ENCODE assay signal across 26 mouse cellular contexts in genomic region chr2:105240631-105241030, GRCm38 (mm10). TPM values are rescaled to one million over a fixed set of nuclear protein-coding genes. Genes with fewer than 3 reads are reported as not detected.
DNase-seq lines count a peak whose midpoint lies in the region; ATAC-seq and TF ChIP-seq lines count a peak whose summit lies in the region.
"Had no signal": no experiment of that assay in that cellular context is flagged by ENCODE, and none has a peak within 500 bp of the region (broad histone marks: within the 10 kb centered on the region; RNA-seq: fewer than 3 reads in every experiment).

No protein-coding gene starts in this region.

- TF ChIP-seq POLR2A in kidney, adult 2 months (IDR thresholded peaks at IDR 0.05; ENCODE audit: low read depth, low read length) = no peak

- no peak overlapping the region for H3K4me3 ChIP-seq in kidney, adult 2 months (ENCODE audit: insufficient read depth, low read depth, low read length)
- H3K4me3 ChIP-seq in kidney, embryonic 16.5 days (ENCODE audit: low read length) = no peak overlapping the region
- H3K4me3 ChIP-seq in midbrain, embryonic 11.5 days (ENCODE audit: low read depth, low read length) = no peak overlapping the region
- no peak overlapping the region for H3K4me3 ChIP-seq in midbrain, embryonic 15.5 days
- H3K4me3 ChIP-seq: embryonic facial prominence, embryonic 13.5 days; embryonic facial prominence, embryonic 15.5 days; erythroblast, embryonic 14.5 days; forebrain, embryonic 10.5 days; forebrain, embryonic 12.5 days had no signal

- peak; percentile 78 for DNase-seq in kidney, adult 2 months
- no peak for DNase-seq in kidney, postnatal 25 days
- peak; percentile 67 for DNase-seq in kidney, adult 9 months
- no peak for DNase-seq in kidney, postnatal 4 days
- no peak for DNase-seq in kidney, postnatal 10 days
- peak; percentile 28 for DNase-seq in midbrain, embryonic 11.5 days (ENCODE audit: low spot score, missing footprints)
- DNase-seq: adrenal gland, adult 2 months; adrenal gland, postnatal 10 days; adrenal gland, postnatal 25 days; B cell, adult 2 months; cerebellum, adult 11 months; cerebellum, adult 18-20 months; cerebellum, adult 8-10 months; cerebellum, adult 9-11 months; cerebellum, postnatal 14 days; cerebellum, postnatal 36 days; embryo, embryonic 11 days had no signal

- H3K9me3 ChIP-seq in kidney, embryonic 16.5 days (ENCODE audit: low read length) = no peaks in the 10 kb centered on the region
- H3K9me3 ChIP-seq in midbrain, embryonic 11.5 days (ENCODE audit: control insufficient read depth, low read length) = no peaks in the 10 kb centered on the region
- no peaks in the 10 kb centered on the region for H3K9me3 ChIP-seq in midbrain, embryonic 15.5 days
- H3K9me3 ChIP-seq: embryonic facial prominence, embryonic 13.5 days; embryonic facial prominence, embryonic 15.5 days; forebrain, embryonic 10.5 days; forebrain, embryonic 12.5 days had no signal

- H3K4me1 ChIP-seq in kidney, adult 2 months (ENCODE audit: control insufficient read depth, insufficient read depth, low read length) = peaks cover 34% of the 10 kb centered on the region
- H3K4me1 ChIP-seq in kidney, embryonic 16.5 days (ENCODE audit: insufficient read depth, low read length) = peaks cover 49% of the 10 kb centered on the region
- H3K4me1 ChIP-seq in midbrain, embryonic 11.5 days (ENCODE audit: control insufficient read depth, insufficient read depth, low read length) = no peaks in the 10 kb centered on the region
- H3K4me1 ChIP-seq in midbrain, embryonic 15.5 days = no peaks in the 10 kb centered on the region
- H3K4me1 ChIP-seq: embryonic facial prominence, embryonic 13.5 days; embryonic facial prominence, embryonic 15.5 days had no signal

- H3K27me3 ChIP-seq in kidney, adult 2 months (replicated peaks; ENCODE audit: control insufficient read depth, insufficient read depth, low read length) = no peaks in the 10 kb centered on the region
- no peaks in the 10 kb centered on the region for H3K27me3 ChIP-seq in kidney, embryonic 16.5 days (ENCODE audit: insufficient read depth, low read length)
- H3K27me3 ChIP-seq in midbrain, embryonic 11.5 days (ENCODE audit: control insufficient read depth, insufficient read depth, low read length) = no peaks in the 10 kb centered on the region
- H3K27me3 ChIP-seq in midbrain, embryonic 15.5 days (replicated peaks) = no peaks in the 10 kb centered on the region
- H3K27me3 ChIP-seq: forebrain, embryonic 12.5 days had no signal

- no peak for ATAC-seq in kidney, embryonic 16.5 days (ENCODE audit: low FRiP score, low TSS enrichment)
- no peak for ATAC-seq in midbrain, embryonic 11.5 days (ENCODE audit: low FRiP score)
- no peak for ATAC-seq in midbrain, embryonic 15.5 days (replicated peaks)
- ATAC-seq: CD4-positive, CD25-positive, alpha-beta regulatory T cell, adult 4 months; forebrain, embryonic 14.5 days had no signal

- no peaks in the 10 kb centered on the region for H3K36me3 ChIP-seq in kidney, adult 2 months (ENCODE audit: control insufficient read depth, insufficient read depth, low read length)
- no peaks in the 10 kb centered on the region for H3K36me3 ChIP-seq in kidney, embryonic 16.5 days (ENCODE audit: insufficient read depth, low read length)
- H3K36me3 ChIP-seq in midbrain, embryonic 11.5 days (ENCODE audit: control insufficient read depth, insufficient read depth, low read length) = no peaks in the 10 kb centered on the region
- no peaks in the 10 kb centered on the region for H3K36me3 ChIP-seq in midbrain, embryonic 15.5 days (replicated peaks)
- H3K36me3 ChIP-seq: embryonic facial prominence, embryonic 13.5 days; embryonic facial prominence, embryonic 15.5 days; forebrain, embryonic 10.5 days; forebrain, embryonic 12.5 days had no signal

- 22% methylated on average over 1 of the region's 1 CpGs for WGBS in kidney, adult 2 months
- 23% methylated on average over 1 of the region's 1 CpGs for WGBS in kidney, embryonic 16.5 days
- WGBS in midbrain, embryonic 11.5 days = 67% methylated on average over 1 of the region's 1 CpGs
- 75% methylated on average over 1 of the region's 1 CpGs for WGBS in midbrain, embryonic 15.5 days

- H3K4me2 ChIP-seq in kidney, embryonic 16.5 days (replicated peaks; ENCODE audit: low read depth, low read length) = no peak overlapping the region
- no peak overlapping the region for H3K4me2 ChIP-seq in midbrain, embryonic 11.5 days
- no peak overlapping the region for H3K4me2 ChIP-seq in midbrain, embryonic 15.5 days
- H3K4me2 ChIP-seq: embryonic facial prominence, embryonic 13.5 days; embryonic facial prominence, embryonic 15.5 days; forebrain, embryonic 12.5 days had no signal

- TF ChIP-seq CTCF in kidney, adult 2 months (conservative IDR thresholded peaks at IDR 0.05; ENCODE audit: insufficient read depth, insufficient read length, low read depth, low read length) = no peak

- peak overlapping the region; percentile 37; the same call in 1 of the 2 replicates for H3K27ac ChIP-seq in kidney, adult 2 months (ENCODE audit: insufficient read depth, low read depth, low read length)
- H3K27ac ChIP-seq in kidney, embryonic 16.5 days (ENCODE audit: low read length) = peak overlapping the region; percentile 23; the same call in 1 of the 2 replicates
- no peak overlapping the region for H3K27ac ChIP-seq in midbrain, embryonic 11.5 days (ENCODE audit: low read depth, low read length)
- H3K27ac ChIP-seq in midbrain, embryonic 15.5 days = no peak overlapping the region
- H3K27ac ChIP-seq: embryonic facial prominence, embryonic 13.5 days; embryonic facial prominence, embryonic 15.5 days; forebrain, embryonic 10.5 days; forebrain, embryonic 12.5 days had no signal

- no peak overlapping the region for H3K9ac ChIP-seq in kidney, embryonic 16.5 days (replicated peaks; ENCODE audit: low read length)
- no peak overlapping the region for H3K9ac ChIP-seq in midbrain, embryonic 11.5 days (ENCODE audit: low read length)
- no peak overlapping the region for H3K9ac ChIP-seq in midbrain, embryonic 15.5 days
- H3K9ac ChIP-seq: embryonic facial prominence, embryonic 13.5 days; embryonic facial prominence, embryonic 15.5 days; forebrain, embryonic 12.5 days had no signal

RNA-seq across cellular contexts. Expression of gene Them7, which starts 16.5 kb away (rescaled TPM):
- 241 and 309 TPM in 2 replicates for polyA plus RNA-seq in kidney, adult 2 months (2012; rRNA removed)
- polyA plus RNA-seq in kidney, embryonic 16.5 days (2015; fragmentation: Nextera tagmentation; extraction: Ambion mirVana) = 4.0 and 4.1 TPM in 2 replicates
- 0.16 and 0.17 TPM in 2 replicates for polyA plus RNA-seq in midbrain, embryonic 11.5 days (2014; fragmentation: Nextera tagmentation; extraction: Ambion mirVana)
- polyA plus RNA-seq in midbrain, embryonic 15.5 days (2015; fragmentation: Nextera tagmentation; extraction: Ambion mirVana) = not detected in 2 replicates
- polyA plus RNA-seq: CD4-positive, CD25-positive, alpha-beta regulatory T cell, adult 4 months; erythroblast, embryonic 14.5 days; forebrain, embryonic 12.5 days; forebrain, embryonic 14.5 days had no signal

Comparison
In these comparisons a context has a peak if more than half of its experiments do, and no peak if none do; other contexts are left out.
1. DNase-seq: peak in kidney, adult 2 months (single experiment), kidney, adult 9 months (single experiment) and midbrain, embryonic 11.5 days (single experiment); none in kidney, postnatal 25 days (0 of 2), kidney, postnatal 4 days (0 of 2) and kidney, postnatal 10 days (single experiment).
2. RNA of gene Them7, which starts 16.5 kb away (polyA plus RNA-seq): 241 to 309 TPM in kidney, adult 2 months; 4.0 to 4.1 TPM in kidney, embryonic 16.5 days, 0.16 to 0.17 TPM in midbrain, embryonic 11.5 days and not detected in midbrain, embryonic 15.5 days; every median in the first group is over 10 times any median in the second.
3. H3K27ac ChIP-seq: peak in kidney, adult 2 months (single experiment) and kidney, embryonic 16.5 days (single experiment); none in midbrain, embryonic 11.5 days (single experiment) and midbrain, embryonic 15.5 days (single experiment).